Mouse (Mus musculus) right cerebral cortex, postnatal 10 days (tissue): ENCODE results near the gene Pbld1.

Experiments
- DNase-seq, 2 experiments: peaks; one replicate each; pipeline ENCODE4 v3.0.0; 2021; ENCODE audit warnings: low spot score in 2 of 2

The Pbld1 gene

DNA sequence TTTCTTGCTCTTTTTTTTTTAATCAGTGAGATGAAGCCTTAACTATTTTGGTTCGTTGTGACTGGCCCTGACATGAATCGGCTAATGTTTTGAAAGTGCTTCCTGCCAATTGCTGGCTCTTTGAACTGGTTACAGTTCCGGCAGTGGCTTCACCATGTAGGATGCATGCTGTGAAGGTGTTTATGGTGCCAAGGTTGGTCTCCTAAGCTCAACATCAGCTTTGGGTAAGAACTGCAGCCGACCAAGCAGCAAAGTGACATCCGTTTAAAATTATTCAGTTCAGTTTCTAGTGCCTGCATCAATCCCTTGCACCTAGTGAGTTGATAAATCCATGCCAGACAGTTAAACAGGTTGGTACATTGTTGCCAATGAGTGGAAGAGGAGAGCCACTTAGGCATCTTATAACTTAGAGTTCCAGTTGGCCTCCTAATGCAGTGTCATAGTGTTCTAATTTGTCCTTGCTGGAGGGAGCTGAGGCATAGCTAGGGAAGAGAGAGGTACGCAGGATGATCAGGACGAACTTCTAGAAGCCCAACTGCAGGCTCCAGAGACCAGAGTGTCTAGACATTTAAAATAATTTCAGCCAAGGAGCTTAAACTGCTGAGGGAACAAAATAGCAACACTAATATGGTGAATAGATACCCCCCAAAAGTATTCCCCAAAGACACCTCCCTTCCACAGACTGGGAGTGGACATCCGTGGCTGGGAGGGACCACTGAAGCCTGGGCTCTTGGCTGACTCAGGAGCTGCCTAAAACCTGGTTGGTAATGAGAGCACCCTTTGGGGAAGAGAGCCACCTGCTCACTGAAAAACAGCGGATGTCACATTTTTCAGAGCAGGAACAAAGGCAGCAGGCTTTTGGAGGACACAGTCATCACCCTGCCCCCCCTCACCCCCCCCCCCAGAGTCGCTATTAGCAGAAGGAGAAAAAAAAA is 32.9 kb downstream of the Pbld1 start:
- no peak for DNase-seq

DNA sequence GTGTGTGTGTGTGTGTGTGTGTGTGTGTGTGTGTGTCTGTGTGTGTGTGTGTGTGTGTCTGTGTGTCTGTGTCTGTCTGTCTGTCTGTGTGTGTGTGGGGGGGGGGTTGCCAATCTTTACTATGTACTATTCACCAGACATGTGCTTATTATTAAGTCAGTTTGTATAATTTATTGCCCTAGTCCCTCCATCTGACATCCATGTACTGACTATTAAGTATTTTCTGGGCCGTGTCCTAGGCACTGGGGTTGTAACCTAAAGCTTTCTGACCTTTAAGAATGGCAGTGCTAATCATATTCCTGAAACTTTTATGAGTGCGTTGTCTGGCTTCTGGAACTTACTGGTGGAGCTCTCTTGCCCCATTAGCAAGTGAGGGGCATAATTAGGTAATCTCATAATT is 36.8 kb downstream of the Pbld1 start:
- no peak for DNase-seq

DNA sequence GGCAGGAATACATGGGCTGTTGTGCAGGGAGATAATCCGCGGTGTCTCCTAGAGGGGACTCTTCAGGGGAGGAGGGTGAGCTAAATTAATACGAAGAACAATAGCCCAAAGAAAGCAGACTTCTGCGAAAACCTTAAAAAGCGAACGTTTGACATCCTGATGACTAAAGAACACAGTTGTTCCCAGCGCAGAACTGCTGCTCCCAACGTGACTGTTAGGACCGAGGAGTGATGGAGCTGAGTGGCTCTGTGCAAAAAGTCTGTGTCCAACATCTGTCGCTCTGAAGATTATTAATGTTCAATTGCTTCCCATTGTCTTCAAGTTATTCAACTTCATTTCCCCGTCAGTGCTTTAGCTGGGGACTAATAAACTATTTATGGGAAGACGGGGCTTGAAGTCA is 38.2 kb downstream of the Pbld1 start:
- no peak for DNase-seq

DNA sequence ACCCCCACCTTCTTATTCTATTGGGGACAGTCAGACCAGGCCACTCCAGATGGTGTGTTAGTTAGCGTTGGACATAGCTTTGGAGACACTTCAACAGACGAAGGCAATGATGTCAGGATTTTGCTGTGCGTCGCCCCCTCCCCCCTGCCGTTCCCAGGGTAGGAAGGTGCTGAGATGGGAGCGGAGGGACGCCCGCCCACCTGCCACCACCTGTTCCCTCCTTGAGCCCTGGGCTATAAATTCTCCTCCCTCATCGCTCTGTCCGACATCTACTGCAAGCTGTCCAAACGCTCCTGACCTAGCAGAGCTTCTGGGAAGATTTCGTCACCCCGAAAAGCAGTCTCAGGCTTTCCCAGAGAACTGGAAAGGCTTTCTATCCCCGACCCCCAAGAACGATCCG is 39.6 kb downstream of the Pbld1 start, which contains the start of gene Atoh7:
TSS of gene Atoh7 (plus strand) at position 131 of the 400 bp plus-strand sequence.
- DNase-seq: peak; percentile 50 to 51

DNA sequence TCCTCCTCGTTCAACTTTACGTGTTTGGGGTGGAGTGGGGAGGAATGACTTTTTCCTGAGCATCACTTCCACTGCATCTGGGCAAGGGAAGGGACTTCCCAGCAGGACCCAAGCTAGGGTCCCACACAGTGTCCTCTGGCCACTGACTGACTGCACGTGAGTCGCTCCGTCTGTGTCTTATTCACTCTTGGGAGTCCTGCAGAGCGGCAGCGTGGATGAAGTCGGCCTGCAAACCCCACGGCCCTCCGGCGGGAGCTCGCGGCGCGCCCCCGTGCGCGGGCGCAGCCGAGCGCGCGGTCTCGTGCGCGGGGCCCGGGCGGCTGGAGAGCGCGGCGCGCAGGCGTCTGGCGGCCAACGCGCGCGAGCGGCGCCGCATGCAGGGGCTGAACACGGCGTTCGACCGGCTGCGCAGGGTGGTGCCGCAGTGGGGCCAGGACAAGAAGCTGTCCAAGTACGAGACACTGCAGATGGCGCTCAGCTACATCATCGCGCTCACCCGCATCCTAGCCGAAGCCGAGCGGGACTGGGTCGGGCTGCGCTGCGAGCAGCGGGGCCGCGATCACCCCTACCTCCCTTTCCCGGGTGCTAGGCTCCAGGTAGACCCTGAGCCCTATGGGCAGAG is 40.1 kb downstream of the Pbld1 start:
- DNase-seq: peak; percentile 75 to 79

DNA sequence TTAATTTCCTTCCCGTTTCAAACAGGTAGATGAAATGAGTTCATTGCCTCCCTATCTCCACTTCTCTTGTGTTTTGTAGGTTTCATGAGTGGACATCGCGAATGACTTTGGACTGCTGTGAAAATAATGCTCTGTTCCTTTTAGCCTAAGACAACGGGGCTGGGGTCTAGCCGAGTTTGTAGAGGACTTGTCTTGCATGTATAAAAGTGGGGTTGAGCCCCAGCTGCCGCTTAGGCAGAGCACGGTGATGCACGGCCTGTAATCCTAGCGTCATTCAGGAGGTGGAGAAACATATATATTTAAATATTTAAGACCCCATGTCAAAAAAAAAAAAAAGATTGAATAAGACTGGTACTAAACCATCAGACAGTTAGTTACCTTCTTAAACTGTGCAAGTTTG is 40.7 kb downstream of the Pbld1 start:
- no peak for DNase-seq

DNA sequence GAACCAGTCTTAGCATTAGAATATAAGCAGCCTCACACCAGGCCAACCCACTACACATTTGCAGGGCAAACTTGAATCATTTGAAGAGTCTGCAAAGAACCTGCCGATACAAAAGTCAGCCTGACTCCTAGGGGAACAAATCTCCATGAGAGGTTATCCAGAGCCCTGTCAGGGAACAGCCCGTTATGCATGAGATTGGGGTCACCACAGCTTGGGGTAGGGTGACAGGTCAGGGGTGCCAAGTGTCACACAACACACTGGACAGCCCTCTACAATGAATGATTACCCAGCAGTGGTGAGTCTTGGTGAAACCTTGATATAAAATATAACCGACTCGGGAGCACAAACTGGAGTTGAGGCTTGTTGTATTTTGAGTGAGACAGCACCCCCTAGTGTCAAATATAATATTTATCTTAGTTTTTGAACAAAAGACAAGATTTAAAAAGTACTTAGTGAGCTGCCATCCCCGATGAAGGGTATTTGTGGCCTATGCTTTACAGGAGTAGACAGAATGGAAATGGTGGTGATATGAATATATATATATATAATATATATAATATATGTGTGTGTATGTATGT is 53.2 kb downstream of the Pbld1 start:
- DNase-seq: peak in 1 of 2 experiments; percentile 16

DNA sequence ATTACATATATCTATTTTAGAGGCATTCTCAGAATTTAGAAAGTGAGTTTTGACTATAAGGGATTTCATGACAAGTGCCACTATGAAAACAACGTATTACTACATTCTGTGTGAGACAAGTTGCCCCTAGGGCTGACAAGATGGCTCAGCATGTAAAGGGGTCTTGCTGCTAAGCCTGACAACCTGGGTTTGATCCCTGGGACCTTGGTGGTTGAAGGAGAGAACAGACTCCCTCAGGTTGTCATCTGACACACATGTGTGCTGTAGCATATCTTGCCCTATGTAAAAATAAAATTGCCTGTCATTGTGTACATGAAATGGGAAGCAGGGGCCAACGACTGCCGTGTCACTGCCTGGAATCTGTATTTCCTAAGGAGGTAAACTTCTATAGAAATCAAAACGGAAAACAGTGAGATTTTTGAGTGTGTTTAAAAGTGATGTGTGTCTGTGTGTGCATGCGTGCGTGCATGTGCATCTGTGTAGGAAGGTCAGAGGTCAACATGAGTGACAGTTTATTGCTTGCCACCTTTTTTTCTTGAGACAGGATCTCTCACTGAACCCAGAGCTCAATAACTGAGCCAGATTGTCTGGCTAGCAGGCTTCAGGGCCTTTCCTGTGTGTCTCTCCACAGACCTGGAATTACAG is 53.9 kb downstream of the Pbld1 start:
- peak in 1 of 2 experiments; percentile 3 for DNase-seq

DNA sequence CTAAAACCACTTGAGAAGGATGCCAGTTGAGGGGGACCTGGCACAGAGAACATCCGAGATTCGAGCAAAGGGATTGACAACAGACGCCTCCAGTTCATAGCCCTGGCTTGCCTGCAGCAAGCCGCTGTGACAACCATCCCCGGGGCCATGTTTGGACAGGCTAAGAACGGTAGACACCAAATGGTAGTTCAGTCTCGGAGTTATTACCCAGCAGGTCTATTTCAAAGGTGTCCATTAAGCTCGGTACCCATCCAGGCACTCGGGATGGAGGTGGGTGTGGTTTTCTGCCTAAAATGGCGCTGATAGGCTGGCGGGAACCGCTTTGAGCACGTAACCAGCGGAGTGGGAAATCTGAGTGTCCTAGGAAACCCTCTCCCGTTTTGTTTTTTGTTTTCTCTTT is 55.9 kb downstream of the Pbld1 start:
- peak; percentile 17 to 29 for DNase-seq

DNA sequence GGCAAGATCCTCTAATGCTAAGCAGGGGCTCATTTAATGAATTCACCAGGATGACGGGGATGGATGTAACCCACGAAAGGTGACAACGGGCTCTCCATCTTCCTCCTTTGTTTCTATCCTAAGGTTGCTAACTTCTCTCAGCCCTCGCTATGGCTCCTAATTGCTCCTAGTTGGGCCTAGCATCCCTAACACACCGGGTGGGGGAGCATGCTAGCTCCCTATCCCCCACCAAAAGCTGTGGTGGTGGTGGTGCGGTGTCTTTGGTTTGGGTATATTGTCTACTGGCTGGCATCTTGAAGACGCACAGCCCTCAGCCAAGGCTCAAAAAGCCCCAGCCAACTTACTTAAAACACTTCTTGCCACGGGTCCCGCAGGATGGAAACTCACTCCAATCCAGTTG is 56.4 kb downstream of the Pbld1 start:
- no peak for DNase-seq

DNA sequence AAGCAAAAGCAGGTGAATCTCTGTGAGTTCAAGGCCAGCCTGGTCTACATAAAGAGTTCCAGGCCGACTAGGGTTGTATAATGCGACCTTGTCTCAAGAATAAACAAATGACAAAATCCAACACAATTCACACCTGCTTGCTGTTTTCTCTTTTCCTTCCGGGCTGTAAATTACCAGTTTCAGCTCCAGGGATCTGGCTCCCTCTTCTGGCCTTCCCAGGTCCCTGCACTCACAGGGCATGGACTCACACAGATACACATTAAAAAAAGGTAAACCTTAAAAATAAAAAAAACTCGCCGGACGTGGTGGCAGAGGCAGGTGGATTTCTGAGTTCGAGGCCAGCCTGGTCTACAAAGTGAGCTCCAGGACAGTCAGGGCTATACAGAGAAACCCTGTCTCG is 57.6 kb downstream of the Pbld1 start:
- peak in 1 of 2 experiments; percentile 11 for DNase-seq

DNA sequence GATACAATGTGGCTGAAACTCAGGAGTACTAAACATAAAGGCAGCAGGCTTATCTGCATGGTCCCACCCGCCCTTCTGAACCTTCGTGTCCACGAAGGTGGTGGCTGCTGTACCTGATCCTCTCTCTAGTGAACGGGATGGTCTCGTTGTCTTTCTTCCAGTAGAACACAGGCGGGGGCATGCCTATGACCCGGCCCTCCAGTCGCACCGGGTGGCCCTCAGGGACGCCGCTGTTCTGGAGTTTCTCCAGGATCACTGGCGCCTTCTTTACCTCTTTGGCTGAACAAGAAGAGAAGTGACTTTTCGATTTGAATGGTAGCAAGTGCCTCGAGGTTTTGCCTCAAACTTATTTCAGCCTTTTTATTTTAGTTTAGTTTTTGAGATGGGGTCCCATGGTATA is 60.0 kb downstream of the Pbld1 start:
- no peak for DNase-seq

DNA sequence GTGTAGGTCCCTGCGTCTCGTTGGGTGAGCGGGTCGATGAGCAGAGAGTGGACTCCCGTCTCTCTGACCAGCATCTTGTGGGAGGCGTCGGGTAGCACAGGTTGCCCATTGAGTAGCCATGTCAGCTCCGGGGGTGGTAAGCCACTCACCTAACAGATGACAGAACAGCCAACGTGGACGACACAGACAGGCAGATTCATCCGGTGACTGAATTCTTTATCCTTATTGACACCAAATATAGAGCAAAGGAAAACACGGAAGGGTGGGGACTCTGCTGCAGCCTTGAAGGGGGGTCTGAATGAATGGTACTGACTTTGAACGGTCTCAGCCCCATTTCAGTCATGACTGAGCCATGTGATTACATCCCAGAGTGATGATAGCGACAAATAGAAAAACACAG is 62.0 kb downstream of the Pbld1 start:
- peak in 1 of 2 experiments; percentile 28 for DNase-seq

DNA sequence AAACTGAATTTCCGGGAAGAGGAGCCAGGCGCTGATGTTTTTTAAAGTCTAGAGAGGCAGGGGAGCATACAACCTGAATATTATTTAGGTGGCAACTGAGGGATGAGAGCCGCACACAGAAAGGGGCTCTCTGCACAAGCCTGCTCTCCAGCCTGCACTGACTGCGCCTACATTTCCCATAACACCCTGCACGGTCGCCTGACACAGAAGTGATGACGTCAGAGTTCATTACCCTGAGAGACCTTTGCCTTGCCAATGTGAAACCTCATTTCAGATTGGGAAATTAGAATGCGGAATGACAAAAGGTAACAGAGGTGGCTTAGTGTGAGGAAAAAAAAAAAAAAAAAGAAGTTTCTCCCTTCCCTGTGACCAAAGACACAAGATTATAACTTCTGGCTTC is 62.6 kb downstream of the Pbld1 start:
- peak; percentile 68 to 72 for DNase-seq

DNA sequence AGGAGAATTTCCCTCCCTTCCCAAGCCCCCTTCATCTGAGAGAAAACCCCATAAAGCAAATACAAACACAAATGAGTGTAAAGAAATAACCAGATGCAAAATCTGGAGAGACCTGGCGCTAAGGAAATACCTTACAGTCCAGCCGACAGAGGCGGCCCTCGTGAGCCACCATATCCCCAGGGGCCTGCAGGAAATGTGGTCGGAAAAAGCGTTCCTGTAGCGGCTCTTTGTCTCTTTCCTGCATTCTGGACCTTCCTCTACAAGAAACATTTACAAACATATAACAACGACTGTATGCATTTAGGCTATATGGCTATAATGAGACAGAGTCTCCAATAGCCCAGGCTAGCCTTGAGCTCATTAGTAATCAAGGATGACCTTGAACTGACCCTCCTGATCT is 63.2 kb downstream of the Pbld1 start:
- DNase-seq: no peak

DNA sequence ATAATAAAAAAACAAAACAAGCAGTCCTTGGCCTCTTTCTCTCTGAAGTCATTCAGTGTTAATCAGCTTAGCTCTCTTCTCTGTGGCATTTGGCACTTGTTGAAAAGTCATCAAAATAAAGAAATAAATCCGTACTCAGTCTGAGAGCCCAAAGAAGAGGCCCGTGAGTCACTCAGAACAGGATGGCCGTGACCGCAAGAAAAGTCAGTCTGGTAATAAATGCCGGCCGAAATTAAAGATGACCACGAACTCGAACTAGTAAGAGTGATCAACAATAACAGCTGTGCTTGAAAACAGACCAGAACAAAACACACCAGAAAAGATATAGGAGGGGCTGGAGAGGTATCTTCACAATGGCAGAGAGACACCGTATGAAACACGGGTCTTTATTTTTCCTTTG is 64.1 kb downstream of the Pbld1 start:
- DNase-seq: peak in 1 of 2 experiments; percentile 16

DNA sequence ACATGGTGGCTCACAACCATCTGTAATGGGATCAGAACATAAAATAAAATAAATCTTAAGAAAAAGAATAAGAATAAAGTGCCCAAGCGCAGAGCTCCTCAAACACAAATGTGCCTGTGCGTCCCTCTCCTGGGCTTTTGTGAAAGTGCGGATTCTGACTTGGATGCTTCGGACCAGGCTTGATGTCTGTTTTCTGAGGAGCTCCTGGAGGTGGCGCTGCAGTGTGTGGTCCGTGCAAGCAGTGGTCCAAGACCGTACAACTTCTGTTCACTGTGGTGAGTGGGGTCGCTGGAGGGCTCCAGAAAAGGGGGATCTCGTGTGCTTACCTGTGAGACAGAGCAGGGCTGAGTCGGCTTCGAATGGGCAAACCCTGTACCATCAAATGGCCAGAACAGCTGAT is 65.4 kb downstream of the Pbld1 start:
- no peak for DNase-seq

DNA sequence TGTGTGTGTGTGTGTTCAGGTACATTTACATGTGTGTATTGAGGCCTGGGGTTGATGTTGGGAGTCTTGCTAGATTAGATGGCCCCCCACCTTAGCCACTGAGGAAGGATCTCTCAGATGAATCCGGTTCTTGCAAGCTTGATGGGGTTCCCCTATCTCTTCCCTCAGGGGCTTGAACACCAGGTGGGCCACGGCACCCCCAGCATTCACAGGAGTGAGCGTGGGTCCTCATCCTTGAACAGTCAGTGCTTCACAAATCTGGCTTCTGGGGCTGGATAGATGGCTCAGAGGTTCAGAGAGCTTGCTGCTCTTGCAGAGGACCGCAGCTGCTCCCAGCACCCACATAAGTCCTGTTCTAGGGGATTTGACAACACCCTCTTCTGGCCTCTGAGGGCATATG is 66.2 kb downstream of the Pbld1 start:
- no peak for DNase-seq

DNA sequence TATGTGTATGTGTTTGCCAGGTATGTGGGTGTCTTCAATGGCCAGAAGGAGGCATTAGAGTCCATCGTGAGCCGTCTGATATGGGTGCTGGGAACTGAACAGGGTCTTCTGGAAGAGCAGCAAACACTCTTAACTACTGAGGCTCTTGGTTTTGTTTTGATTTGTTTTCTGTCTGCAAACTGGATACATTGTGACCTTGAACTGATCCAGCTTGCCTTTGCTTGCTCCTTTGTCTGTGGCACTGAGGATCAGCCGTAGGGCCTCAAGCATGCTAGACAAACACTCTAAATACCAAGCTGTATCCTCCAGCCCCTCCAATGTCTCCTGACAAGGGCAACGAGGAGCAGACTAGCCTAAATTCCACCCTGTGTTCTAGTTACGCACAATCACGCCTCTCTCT is 67.2 kb downstream of the Pbld1 start:
- DNase-seq: no peak
